Mouse (Mus musculus): ENCODE measurements around the gene Map3k7cl. TPM values are rescaled to one million over a fixed set of nuclear protein-coding genes. Genes with fewer than 3 reads are reported as not detected.

Map3k7cl gene
- under 1 TPM; 0.34 to 0.42 TPM for total RNA-seq (2021)
- long read RNA-seq, experiment 1, result 0 reads
- long read RNA-seq, experiment 2, result 0 reads

DNA sequence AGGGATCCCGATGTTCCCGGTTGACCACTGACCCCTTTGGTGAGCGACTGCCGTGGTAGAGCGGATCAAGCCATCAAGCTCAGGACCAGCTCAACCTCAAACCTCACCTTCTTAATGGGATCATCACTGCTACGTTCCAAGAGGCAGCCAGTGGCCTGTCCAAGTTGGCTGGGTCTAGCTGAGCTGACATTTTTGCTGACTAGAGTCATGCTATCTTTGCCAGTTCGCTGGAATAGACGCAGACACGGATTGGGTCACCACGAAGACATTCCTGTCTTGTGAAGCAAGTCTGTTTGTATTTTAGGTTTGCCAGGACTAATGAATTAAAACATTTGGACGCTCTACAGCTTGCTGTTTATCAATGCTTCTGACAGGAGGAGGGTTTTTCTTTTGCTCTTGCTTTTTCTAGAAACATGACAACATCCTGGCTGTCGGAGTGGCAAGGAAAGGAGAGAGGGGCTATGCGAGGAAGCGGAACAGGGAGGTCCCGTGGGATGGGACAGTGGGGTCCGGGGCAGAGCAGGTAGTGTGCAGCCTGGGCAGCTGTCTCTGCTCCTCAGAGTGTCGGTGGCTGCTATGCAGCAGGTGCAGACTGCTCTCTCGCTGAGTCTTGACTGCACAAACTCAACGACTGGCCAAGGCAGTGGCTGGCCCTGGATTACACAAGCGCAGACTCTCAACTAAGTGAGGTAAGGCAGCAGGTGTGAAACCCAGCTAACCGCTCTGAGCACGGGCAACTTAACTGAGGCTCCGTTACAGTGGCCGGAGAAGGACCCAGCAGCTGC, at the start of gene Map3k7cl:
Gene Map3k7cl, plus strand, starts transcription at position 424 of the 785 bp plus-strand sequence.
- intact Hi-C loops (cut with DNase I), result no loop called here
- DNase-seq (ENCODE audit: extremely low spot score in 1 of 2, low spot score in 2 of 2), result no peak
- Histone ChIP-seq H3K27ac (no peak within 1 kb of the TSS), H3K4me3 (no peak within 1 kb of the TSS)
- no peak for TF ChIP-seq CTCF (IDR thresholded peaks at IDR 0.05)

DNA sequence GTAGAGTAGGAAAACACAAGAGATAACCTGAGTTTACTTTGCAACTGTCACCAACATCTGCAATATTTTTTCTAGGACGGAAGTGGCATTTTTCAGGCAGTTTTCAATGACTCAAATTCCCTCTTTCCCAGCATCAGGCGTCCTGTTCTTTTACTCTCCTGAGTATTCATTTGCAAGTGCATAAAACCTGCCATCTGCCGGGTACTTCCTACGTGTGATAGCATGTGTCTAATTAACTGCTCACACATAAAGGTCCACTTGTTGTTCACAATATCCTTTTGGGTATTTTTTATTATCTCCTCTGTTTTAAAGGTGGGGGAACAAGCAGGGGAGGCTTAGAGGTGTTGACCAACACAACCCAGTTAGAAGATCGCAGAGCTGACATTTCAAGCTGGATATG, 41.4 kb upstream of the Map3k7cl start:
- Histone ChIP-seq H3K27ac (no peak overlapping the region), H3K4me3 (no peak overlapping the region)
- DNase-seq (ENCODE audit: extremely low spot score in 1 of 2, low spot score in 2 of 2), result no peak
- intact Hi-C loops (cut with DNase I), result loop anchor here (10.0 kb wide), 1 partner anchor 693 kb away; no protein-coding TSS in a partner anchor
- no peak for TF ChIP-seq CTCF (IDR thresholded peaks at IDR 0.05)

DNA sequence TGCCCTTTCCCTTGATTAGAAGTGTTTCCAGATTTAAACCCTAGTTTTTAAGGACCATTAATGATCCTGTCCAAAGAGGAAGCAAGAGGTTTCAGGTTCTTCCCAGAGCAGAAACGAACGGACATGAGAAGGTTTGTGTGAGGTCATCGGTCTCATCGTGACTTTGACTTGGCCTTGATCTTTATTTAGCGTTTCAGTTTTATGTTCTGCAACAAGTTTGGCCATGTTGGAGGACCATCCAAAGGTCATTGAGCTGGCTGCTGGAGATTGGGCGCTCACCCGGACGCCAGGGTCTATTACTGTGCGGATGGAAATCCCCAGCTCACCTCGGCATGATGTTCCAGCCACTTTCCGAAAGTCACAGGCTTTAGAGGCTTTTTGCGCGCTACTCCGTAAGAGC, 40.8 kb upstream of the Map3k7cl start:
- no peak for TF ChIP-seq CTCF (IDR thresholded peaks at IDR 0.05)
- Histone ChIP-seq H3K27ac (no peak overlapping the region), H3K4me3 (no peak overlapping the region)
- intact Hi-C loops (cut with DNase I), result loop anchor here (10.0 kb wide), 1 partner anchor 692 kb away; no protein-coding TSS in a partner anchor
- no peak for DNase-seq (ENCODE audit: extremely low spot score in 1 of 2, low spot score in 2 of 2)

DNA sequence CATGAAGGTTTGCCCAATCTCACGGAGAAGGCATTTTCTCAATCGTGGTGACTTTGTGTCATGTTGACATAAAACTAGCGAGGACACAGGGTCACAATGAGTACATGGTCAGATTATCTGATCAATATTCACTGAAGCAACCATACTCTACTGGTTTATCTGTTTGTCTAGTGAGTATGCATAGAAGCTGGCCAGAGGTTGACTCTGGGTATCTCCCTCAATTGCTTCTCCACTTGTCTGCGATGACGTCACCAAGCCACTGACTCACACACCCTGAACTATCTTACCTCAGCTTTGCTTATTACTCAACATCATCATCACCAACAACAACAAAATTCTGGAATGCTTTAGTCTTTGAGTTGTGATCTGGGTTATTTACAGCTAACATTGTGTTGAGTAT, 28.9 kb upstream of the Map3k7cl start:
- Histone ChIP-seq H3K27ac (no peak overlapping the region), H3K4me3 (no peak overlapping the region)
- no peak for DNase-seq (ENCODE audit: extremely low spot score in 1 of 2, low spot score in 2 of 2)
- intact Hi-C loops (cut with DNase I), result no loop called here
- TF ChIP-seq CTCF (IDR thresholded peaks at IDR 0.05), result no peak

DNA sequence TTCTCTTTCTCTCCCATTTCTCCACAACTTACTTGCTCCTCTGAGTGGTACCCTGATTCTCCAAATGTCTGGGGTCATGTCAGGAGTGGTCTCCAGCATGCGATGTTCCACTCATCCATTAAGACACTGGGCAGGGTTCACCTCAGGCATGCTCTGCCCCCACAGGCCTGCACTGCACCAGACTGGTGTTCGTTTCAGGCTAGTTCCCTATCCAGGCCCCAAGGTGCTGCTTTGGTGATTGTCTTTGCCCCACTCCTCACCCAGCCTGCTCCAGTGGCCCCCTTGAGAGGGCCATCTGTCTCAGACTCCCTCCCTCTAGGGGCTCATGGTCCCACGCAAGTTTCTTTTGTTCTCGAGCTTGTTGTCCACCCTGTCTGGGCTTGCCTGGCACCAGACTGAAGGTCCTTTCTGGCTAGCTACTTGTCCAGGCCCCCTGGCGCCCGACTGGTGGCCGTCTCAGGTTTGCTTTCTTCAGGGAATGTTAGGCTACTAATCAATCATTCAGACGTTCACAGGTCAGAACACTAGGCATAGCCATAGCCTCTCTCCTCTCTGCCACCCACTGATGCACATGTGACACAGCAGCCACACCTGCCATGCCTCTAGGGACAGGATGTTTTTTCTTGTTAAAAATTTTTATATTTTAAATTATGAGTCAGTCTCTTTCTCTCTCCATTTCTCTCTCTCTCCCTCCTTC, 25.4 kb upstream of the Map3k7cl start:
- no peak for TF ChIP-seq CTCF (IDR thresholded peaks at IDR 0.05)

DNA sequence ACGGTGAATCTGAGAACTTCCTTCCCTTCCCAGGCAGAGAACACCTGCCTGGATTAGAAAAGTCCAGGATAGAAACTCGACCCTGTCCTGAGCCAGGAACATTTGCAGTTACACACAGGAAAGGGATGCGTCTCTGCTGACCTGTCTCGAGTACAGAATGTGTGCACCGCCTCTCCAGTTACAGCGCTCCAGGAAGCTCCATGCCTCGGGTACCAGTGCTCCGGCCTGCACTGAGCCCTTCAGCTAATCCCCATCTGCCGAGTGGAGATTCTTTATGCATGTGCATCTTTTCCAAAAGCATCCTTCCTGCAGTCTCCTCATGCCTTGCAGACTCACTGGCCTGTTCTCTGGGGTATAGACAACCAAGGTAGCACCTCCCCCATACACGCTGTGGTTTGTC, 24.4 kb upstream of the Map3k7cl start:
- no peak for DNase-seq (ENCODE audit: extremely low spot score in 1 of 2, low spot score in 2 of 2)
- intact Hi-C loops (cut with DNase I), result no loop called here
- no peak overlapping the region for H3K4me3 ChIP-seq
- H3K27ac ChIP-seq, result no peak overlapping the region
- no peak for TF ChIP-seq CTCF (IDR thresholded peaks at IDR 0.05)

More for the DNA sequence above, 25.4 kb upstream of the Map3k7cl start:
- DNase-seq (ENCODE audit: extremely low spot score in 1 of 2, low spot score in 2 of 2), result no peak
- H3K27ac ChIP-seq, result no peak overlapping the region
- intact Hi-C loops (cut with DNase I), result no loop called here
- no peak overlapping the region for H3K4me3 ChIP-seq

DNA sequence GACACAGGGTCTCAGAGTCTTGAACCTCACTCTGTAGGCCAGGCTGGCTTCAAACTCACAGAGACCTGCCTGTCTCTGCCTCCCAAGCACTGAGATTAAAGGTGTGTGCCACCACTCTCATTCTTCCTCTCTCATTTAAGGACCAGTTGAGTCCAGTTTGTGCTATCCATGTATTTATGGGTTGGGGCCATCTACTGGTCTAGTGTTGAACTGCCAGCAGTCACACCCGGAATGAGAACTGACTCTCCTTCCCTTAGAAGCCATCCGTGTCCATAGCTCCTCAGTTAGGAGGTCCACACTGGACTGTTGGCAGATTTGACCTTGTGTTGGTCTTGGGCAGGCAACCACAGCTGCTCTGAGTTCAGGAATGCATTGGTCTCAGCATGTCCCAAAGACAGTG, 4.8 kb upstream of the Map3k7cl start:
- TF ChIP-seq CTCF (IDR thresholded peaks at IDR 0.05), result peak; percentile 50
- H3K4me3 ChIP-seq, result no peak overlapping the region
- no peak overlapping the region for H3K27ac ChIP-seq
- intact Hi-C loops (cut with DNase I), result no loop called here
- DNase-seq (ENCODE audit: extremely low spot score in 1 of 2, low spot score in 2 of 2), result no peak

DNA sequence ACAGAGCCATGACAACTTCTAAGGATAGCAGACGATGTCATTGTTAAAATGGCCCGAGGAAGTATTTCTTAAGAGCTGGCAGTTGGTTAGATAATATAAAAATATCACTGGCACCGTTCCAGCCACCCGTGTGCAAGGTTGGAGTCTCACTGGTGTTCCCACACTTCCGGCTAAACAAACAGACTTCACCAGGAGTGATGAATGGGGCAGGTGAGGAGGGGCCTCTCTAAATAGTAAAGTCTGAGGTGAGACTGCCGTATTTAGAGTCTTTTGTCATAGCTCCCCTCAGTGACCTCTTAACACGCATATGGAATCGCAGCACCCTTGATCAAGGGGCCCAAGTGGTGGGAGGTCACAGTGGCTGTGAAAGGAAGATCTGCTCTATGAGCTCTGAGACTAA, 3.2 kb downstream of the Map3k7cl start:
- no peak for DNase-seq (ENCODE audit: extremely low spot score in 1 of 2, low spot score in 2 of 2)
- TF ChIP-seq CTCF (IDR thresholded peaks at IDR 0.05), result no peak
- intact Hi-C loops (cut with DNase I), result no loop called here
- Histone ChIP-seq H3K4me3 (no peak overlapping the region), H3K27ac (no peak overlapping the region)

DNA sequence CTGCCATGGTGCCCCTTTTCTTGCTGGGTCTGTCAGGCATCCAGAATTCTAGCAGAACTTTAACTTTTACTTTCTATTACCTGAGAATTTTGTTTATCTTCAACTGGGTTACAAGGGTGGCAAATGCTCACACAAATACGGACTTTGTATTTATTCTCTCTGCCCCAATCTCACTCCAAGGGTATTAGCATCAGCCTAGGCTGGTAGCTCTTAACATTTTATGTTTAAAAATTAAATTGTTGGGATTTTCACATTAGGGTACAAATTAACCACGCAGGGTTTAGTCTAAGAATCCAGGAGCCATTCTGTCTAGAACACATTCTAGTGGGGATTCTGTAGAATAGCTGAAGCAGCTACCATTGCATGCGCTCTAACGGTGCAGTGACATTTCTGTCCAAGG, 8.4 kb downstream of the Map3k7cl start:
- Histone ChIP-seq H3K4me3 (no peak overlapping the region), H3K27ac (no peak overlapping the region)
- intact Hi-C loops (cut with DNase I), result no loop called here
- no peak for DNase-seq (ENCODE audit: extremely low spot score in 1 of 2, low spot score in 2 of 2)
- no peak for TF ChIP-seq CTCF (IDR thresholded peaks at IDR 0.05)

DNA sequence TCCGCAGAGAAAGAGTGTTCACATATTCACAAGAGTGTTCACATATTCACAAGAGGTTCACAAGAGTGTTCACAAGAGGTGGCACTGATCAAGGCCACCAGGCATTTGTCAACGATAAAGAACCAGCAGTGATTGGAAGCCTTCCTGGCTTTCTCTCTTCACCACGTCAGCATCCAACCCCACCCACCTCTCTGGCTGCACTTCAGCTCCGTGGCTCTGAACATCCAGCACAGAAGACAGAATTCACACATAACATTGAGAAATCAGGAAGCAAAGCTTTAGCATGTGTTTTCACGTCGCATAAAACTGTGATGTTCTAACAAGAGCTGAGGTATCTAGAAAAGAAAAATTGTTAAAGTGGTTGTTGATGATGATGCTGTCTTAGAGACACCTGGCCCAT, 10.4 kb downstream of the Map3k7cl start:
- Histone ChIP-seq H3K4me3 (no peak overlapping the region), H3K27ac (no peak overlapping the region)
- DNase-seq (ENCODE audit: extremely low spot score in 1 of 2, low spot score in 2 of 2), result peak in 1 of 2 experiments; percentile 21
- intact Hi-C loops (cut with DNase I), result no loop called here
- TF ChIP-seq CTCF (IDR thresholded peaks at IDR 0.05), result no peak

DNA sequence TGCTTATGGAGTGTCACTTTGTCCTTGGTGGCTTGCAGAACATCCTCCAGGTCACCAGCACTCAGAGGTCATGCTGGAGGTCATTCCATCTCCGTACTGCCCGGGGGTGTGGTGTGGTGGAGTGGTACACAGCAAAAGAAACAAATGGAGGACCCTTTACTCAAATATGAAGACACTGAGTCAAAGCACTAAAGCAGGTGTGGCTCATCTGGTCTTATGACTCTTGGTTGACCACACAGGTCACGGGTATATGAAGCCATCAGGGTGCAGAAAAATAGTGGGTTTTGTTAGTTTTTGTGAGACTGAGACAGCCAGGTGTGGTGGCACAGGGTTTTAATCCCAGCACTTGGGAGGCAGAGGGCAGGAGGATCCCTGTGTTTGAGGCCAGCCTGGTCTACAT, 11.4 kb downstream of the Map3k7cl start:
- no peak overlapping the region for H3K27ac ChIP-seq
- no peak for DNase-seq (ENCODE audit: extremely low spot score in 1 of 2, low spot score in 2 of 2)
- no peak overlapping the region for H3K4me3 ChIP-seq
- no peak for TF ChIP-seq CTCF (IDR thresholded peaks at IDR 0.05)
- intact Hi-C loops (cut with DNase I), result no loop called here

DNA sequence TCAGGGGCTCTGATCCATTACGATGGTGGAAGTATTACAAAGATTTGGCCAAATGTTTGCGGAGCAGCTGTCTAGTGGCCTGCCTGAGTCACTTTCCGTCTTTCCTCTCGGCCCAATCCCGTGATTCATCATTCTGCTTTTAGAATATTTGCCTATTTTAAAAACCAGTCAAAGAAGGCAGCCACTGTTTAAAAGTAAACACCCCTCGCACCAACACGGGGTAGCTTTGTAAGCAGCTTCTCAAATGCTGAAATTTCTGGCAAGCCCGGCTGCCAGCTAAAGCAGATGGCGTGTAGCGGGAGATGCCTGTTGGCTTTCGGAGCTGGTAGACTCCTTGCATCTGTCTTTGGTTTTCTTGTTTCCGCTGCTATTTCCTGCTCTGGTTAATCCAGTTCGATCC, 14.4 kb downstream of the Map3k7cl start:
- no peak for TF ChIP-seq CTCF (IDR thresholded peaks at IDR 0.05)
- Histone ChIP-seq H3K4me3 (peak overlapping the region; percentile 14; the same call in 1 of the 2 replicates), H3K27ac (peak overlapping the region; percentile 30; the same call in 1 of the 2 replicates)
- intact Hi-C loops (cut with DNase I), result no loop called here
- peak; percentile 43 to 50 for DNase-seq (ENCODE audit: extremely low spot score in 1 of 2, low spot score in 2 of 2)

Measured in left cerebral cortex, adult 2 months (tissue).